Mouse (Mus musculus): ENCODE measurements at regions not wholly inside any gene's neighbourhood (a gene's known extent, or its start where the extent isn't known, plus 50 kb on each side); places are given as distances from the start of the nearest gene placed in this dataset.
A peak's percentile ranks its signal among the peaks of the same experiment; 100 is the strongest.

DNA sequence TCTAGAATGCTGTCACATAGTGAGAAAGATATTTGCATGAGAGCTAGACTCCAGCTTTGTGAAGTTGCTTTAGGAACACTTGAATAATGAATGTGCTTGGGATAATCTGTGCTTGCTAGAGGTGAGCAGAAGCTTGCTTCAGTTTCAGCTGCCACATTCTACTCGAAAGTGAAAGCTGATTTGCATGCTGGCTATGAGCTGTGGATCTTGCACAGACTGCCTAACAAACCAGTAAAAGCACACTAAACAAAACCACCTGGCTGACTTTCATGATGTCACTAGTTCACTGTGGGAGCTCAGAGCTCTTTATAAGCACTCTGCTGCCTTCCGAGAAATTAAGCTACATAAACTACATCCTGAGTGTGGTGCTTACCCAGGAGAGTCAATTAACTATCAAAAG is 171.5 kb upstream of the Ctso start:
- H3K4me3 ChIP-seq = no peak overlapping the region
- H3K27me3 ChIP-seq (ENCODE audit: poor library complexity, severe bottlenecking) = no peaks in the 10 kb centered on the region
- 58% methylated on average over 2 of the region's 2 CpGs for WGBS
- no peaks in the 10 kb centered on the region for H3K9me3 ChIP-seq
- H3K36me3 ChIP-seq (replicated peaks) = no peaks in the 10 kb centered on the region
- no peaks in the 10 kb centered on the region for H3K4me1 ChIP-seq
- DNase-seq (ENCODE audit: extremely low spot score, low spot score) = no peak
- H3K27ac ChIP-seq = no peak overlapping the region

DNA sequence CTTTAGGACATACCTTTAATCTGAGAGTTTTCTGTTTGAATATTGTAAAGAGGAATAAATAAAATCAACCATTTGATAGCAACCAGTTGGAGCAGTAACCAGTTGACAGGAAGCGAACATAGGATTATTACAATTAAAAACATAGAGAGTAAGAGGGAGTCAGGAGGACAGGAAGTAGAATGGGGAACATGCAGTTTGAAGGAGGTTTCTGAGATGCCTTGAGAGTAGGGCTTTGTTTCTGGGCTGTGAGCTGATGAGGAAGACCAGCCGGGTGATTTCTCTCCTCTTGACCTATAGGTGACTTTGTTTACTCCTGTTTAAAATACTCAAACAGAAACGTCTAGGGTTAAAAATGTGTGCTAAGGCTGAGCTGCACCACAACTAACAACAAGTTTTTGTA is 160.6 kb upstream of the Ctso start:
- 84% methylated on average over 3 of the region's 3 CpGs for WGBS
- DNase-seq (ENCODE audit: extremely low spot score, low spot score) = no peak
- no peaks in the 10 kb centered on the region for H3K9me3 ChIP-seq
- H3K27ac ChIP-seq = no peak overlapping the region
- no peak overlapping the region for H3K4me3 ChIP-seq
- no peaks in the 10 kb centered on the region for H3K36me3 ChIP-seq (replicated peaks)
- no peaks in the 10 kb centered on the region for H3K4me1 ChIP-seq
- H3K27me3 ChIP-seq (ENCODE audit: poor library complexity, severe bottlenecking) = no peaks in the 10 kb centered on the region

DNA sequence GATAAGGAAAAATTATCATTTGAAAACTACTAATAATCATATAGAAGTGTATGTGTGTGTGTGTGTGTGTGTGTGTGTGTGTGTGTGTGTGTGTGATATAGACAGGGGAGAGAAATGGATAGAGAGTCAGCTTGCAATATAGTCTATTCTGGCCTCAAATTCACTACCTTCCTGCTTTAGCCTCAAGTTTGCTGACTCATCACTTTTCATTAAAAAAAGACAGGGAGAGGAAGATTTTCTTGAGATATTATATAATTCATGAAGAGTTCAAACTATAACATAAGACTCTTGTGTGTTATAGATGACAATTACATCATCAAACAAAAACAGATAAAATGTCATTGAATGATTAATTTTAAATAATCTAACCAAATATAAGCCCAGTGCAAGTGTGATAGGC is 159.4 kb upstream of the Ctso start:
- Histone ChIP-seq H3K4me1 (no peaks in the 10 kb centered on the region), H3K4me3 (no peak overlapping the region), H3K9me3 (no peaks in the 10 kb centered on the region), H3K36me3 (replicated peaks) (no peaks in the 10 kb centered on the region), H3K27ac (no peak overlapping the region), H3K27me3 (ENCODE audit: poor library complexity, severe bottlenecking) (no peaks in the 10 kb centered on the region)
- no peak for DNase-seq (ENCODE audit: extremely low spot score, low spot score)

DNA sequence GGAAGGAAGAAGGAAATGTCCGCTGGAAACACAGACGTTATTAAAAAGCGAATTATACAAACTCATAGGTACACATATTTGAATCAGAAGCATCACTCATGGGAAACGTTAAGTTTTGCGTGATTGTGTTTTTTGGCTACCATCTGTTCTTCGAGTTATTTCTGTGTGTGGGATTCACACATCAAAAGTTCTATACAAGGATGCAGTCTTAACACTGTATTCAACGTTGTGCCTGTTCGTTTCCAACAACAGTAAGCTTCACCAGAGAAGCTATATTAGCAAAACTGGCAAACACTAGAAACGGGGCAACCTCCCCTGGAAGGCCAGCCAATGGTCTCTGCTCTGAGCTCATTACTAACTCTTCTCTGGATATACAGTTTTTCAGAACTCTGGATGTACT is 150.3 kb upstream of the Ctso start:
- Histone ChIP-seq H3K36me3 (replicated peaks) (no peaks in the 10 kb centered on the region), H3K9me3 (no peaks in the 10 kb centered on the region; the same call in 1 of the 2 replicates), H3K4me1 (peaks cover 5% of the 10 kb centered on the region), H3K27me3 (ENCODE audit: poor library complexity, severe bottlenecking) (no peaks in the 10 kb centered on the region), H3K4me3 (no peak overlapping the region), H3K27ac (no peak overlapping the region)
- DNase-seq (ENCODE audit: extremely low spot score, low spot score) = no peak
- 93% methylated on average over 9 of the region's 9 CpGs for WGBS

DNA sequence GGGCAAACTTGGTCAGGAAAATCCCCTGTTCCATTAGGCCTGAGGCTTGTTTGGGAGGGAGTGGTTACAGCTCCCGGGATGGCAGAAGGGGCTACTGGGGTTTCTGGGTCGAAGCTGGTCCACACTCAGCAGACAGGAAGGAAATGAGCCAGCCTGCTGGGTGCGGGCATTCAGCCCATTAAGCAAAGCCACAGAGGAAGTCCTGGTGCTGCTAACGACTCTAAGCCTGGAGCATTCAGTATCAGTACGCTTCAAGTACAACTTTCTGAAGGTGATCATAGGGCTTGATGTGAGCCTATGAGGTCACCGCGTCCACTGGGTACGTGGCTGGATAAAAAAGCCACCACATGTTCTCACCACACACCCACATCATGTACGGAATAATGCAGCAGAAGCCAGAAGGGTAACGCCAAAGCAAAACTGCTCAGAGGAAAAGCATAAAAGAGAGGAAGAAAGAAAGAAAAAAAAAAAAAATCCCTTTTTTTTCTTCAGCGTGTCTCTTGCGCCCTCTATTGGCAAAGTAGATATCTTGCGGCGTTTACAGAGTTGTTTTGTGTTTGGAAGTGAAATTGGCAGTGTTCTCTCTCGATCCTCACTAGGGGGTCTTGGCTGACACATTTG is 149.4 kb upstream of the Ctso start:
- WGBS = 43% methylated on average over 15 of the region's 15 CpGs
- DNase-seq (ENCODE audit: extremely low spot score, low spot score) = peak; percentile 17
- Histone ChIP-seq H3K27ac (0 out of 2 replicates have a peak overlapping the region, but pooled peaks have one; percentile 51), H3K9me3 (no peaks in the 10 kb centered on the region; the same call in 1 of the 2 replicates), H3K4me1 (peaks cover 5% of the 10 kb centered on the region), H3K4me3 (no peak overlapping the region), H3K27me3 (ENCODE audit: poor library complexity, severe bottlenecking) (no peaks in the 10 kb centered on the region), H3K36me3 (replicated peaks) (no peaks in the 10 kb centered on the region)

DNA sequence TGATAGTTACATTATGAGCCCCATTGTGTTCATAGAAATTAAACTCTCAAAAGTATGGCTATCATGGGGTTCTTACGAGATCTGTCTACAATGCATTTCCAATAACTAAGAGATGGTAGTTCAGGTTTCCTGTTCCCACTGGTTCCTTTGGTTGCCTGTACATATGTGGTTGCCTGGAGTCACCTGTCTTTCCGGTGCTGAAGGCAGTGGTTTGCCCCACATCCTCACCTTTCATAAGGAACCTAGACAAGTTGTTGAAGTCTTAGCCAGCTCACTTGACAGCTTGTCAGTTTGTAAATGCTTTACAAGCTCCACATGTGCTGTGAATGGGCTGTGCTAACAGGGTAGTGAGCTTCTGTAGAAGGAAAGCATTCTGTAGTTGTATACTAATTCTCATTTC is 143.5 kb upstream of the Ctso start:
- Histone ChIP-seq H3K36me3 (replicated peaks) (no peaks in the 10 kb centered on the region), H3K27ac (no peak overlapping the region), H3K4me1 (no peaks in the 10 kb centered on the region), H3K4me3 (no peak overlapping the region), H3K9me3 (no peaks in the 10 kb centered on the region), H3K27me3 (ENCODE audit: poor library complexity, severe bottlenecking) (no peaks in the 10 kb centered on the region)
- WGBS = 94% methylated on average over 2 of the region's 2 CpGs
- no peak for DNase-seq (ENCODE audit: extremely low spot score, low spot score)

DNA sequence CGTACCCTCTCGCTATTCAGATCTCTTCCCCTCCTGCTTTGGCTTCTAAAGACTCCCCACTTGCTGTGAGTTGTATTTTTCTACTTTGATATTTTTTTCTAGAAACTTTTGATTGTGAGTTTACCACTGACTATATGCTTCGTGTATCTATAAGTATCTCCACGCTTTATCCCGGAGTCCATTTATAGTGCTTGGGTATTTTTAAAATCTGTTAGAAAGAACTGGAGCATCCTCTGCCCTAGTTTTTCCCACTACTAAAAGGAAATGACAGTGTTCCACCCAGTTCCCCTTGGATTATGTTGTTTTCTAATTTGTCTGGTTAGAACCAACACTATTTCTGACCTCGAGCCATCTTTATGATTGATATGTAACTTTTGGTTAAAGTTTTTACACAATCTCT is 142.7 kb upstream of the Ctso start:
- 96% methylated on average over 6 of the region's 6 CpGs for WGBS
- Histone ChIP-seq H3K27me3 (ENCODE audit: poor library complexity, severe bottlenecking) (no peaks in the 10 kb centered on the region), H3K27ac (no peak overlapping the region), H3K4me3 (no peak overlapping the region), H3K9me3 (no peaks in the 10 kb centered on the region), H3K36me3 (replicated peaks) (no peaks in the 10 kb centered on the region), H3K4me1 (no peaks in the 10 kb centered on the region)
- DNase-seq (ENCODE audit: extremely low spot score, low spot score) = no peak

DNA sequence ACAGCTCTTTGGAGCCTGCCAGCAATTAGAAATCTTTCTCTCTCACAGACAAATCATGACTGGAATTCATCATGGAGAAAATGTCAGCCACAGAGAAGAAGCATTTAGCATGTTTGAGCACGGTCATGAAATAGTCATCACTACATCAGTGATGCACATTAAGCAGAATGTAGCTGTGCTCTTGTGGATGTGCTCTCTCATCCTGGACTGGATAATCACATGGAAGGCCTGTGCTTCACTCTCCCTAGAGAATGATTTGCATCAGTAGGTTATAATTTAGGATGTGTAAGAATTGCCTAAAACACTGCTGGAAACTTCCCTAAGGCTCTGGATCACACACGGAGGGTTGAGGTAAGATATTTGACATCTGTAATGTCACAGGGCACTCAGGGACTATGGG is 130.3 kb upstream of the Ctso start:
- WGBS = 93% methylated on average over 2 of the region's 2 CpGs
- Histone ChIP-seq H3K36me3 (replicated peaks) (no peaks in the 10 kb centered on the region), H3K9me3 (no peaks in the 10 kb centered on the region), H3K4me3 (no peak overlapping the region), H3K27me3 (ENCODE audit: poor library complexity, severe bottlenecking) (no peaks in the 10 kb centered on the region), H3K27ac (no peak overlapping the region), H3K4me1 (no peaks in the 10 kb centered on the region)
- DNase-seq (ENCODE audit: extremely low spot score, low spot score) = no peak

DNA sequence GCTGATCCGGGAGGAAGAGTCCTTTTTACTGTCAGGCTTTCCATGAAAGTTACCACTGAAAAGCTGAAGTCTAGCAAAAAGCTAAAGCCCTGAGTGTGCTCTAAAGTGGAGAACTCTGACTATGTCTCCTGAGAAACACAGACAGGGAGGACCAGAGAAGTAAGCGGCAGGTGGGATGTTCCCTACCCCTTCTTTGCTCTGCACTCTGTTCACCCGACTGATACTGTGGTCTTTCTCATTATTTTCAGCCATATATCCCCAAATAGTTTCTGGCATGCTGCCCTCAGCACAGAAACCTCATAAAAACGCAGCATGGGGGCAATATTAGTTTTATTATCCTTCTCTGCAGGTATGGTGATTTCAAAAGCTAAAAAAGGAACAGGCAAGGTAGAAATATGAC is 126.7 kb upstream of the Ctso start:
- no peaks in the 10 kb centered on the region for H3K9me3 ChIP-seq

DNA sequence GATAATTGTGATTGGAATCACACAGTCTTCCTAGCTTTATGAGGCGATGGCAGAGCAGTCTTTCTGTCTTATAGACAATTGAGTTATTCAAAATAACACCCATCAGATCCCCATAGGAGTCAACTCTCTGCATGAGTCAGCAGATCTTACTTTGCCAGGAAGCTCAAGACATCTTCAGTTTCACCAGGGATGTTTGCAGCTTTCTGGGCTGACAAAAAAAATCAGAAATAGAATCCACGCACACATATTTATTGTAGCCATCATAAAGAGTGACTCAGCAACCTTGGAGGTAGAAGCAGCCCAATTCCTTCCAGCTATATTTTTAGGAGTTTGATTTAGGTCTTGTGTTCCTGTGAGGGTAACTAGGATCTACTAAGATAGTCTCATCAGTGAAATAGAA is 122.8 kb upstream of the Ctso start:
- Histone ChIP-seq H3K27ac (no peak overlapping the region), H3K4me1 (no peaks in the 10 kb centered on the region), H3K4me3 (no peak overlapping the region), H3K9me3 (no peaks in the 10 kb centered on the region), H3K36me3 (replicated peaks) (no peaks in the 10 kb centered on the region), H3K27me3 (ENCODE audit: poor library complexity, severe bottlenecking) (no peaks in the 10 kb centered on the region)
- 83% methylated on average over 2 of the region's 2 CpGs for WGBS
- no peak for DNase-seq (ENCODE audit: extremely low spot score, low spot score)

More for the DNA sequence above, 126.7 kb upstream of the Ctso start:
- 89% methylated on average over 4 of the region's 4 CpGs for WGBS
- Histone ChIP-seq H3K4me1 (no peaks in the 10 kb centered on the region), H3K36me3 (replicated peaks) (no peaks in the 10 kb centered on the region), H3K4me3 (no peak overlapping the region), H3K27me3 (ENCODE audit: poor library complexity, severe bottlenecking) (no peaks in the 10 kb centered on the region), H3K27ac (no peak overlapping the region)
- no peak for DNase-seq (ENCODE audit: extremely low spot score, low spot score)

DNA sequence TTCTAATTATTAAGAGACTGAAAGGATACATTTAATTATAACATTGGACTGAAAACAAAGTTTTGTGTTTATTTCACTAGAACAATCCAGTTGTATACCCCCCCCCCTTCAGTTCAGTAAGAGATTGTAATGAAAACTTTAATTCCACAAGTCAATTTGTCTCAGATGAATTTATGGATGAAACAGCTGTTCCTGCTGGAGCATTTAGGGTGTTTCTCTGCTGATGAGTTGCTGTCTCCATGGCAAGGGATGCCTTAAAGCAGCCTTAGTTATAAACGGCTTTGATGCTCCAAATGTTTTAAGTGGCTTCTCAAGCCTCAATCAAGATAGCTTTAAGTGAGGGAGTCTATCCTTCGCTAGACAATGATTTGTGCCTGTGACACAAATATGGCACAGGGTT is 112.1 kb upstream of the Ctso start:
- WGBS = 93% methylated on average over 2 of the region's 2 CpGs
- no peaks in the 10 kb centered on the region for H3K4me1 ChIP-seq
- no peak overlapping the region for H3K27ac ChIP-seq
- H3K9me3 ChIP-seq = no peaks in the 10 kb centered on the region
- DNase-seq (ENCODE audit: extremely low spot score, low spot score) = no peak
- no peak overlapping the region for H3K4me3 ChIP-seq
- H3K27me3 ChIP-seq (ENCODE audit: poor library complexity, severe bottlenecking) = no peaks in the 10 kb centered on the region
- H3K36me3 ChIP-seq (replicated peaks) = no peaks in the 10 kb centered on the region

DNA sequence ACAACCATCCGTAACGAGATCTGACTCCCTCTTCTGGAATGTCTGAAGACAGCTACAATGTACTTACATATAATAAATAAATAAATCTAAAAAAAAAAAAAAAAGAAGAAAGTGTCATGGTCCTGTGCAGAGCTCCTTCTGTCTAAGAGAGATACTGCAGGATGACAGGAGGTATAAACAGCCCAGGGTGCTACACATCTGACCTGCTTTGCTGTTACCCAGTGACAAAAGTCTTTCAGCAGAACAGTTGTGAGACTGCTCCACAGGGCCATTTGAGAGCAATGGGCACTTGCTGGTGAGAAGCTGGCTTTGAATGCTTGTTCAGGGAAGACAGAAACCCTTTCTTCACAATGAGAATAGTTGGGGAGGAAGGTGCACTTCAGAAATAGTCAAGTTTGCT is 102.9 kb upstream of the Ctso start:
- Histone ChIP-seq H3K9me3 (no peaks in the 10 kb centered on the region), H3K27ac (no peak overlapping the region), H3K4me1 (peaks cover 8% of the 10 kb centered on the region; the same call in 1 of the 2 replicates), H3K4me3 (no peak overlapping the region), H3K36me3 (replicated peaks) (no peaks in the 10 kb centered on the region), H3K27me3 (ENCODE audit: poor library complexity, severe bottlenecking) (no peaks in the 10 kb centered on the region)
- 89% methylated on average over 2 of the region's 2 CpGs for WGBS
- DNase-seq (ENCODE audit: extremely low spot score, low spot score) = no peak

DNA sequence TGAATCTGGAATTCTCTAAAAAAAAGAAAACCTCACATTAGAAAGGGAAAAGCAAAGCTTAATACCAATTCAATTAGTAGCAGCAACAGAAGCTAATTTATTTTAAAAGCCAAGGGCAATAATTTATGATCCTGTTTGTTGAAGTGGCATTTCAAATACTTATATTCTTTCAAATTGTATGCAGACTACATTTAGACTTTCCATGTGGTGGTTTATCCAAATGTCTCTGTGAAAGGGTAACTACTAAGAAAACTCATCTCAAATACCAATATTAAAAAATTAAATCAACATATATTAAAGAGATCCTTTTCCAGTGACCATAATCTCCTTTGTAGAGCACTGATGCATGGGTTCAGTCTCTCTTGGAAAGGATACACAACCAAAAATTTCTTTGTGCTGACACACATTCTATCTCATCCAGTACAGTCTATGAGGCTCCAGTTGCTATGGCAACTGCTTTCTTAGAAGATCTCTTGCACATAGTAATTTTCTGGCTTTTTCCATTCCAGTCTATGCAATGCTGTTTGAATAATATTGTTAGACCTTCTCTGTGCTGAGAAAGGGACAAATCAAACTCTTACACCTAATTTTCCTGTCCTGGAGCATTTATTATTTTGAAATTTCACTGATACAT is 102.3 kb upstream of the Ctso start:
- Histone ChIP-seq H3K27ac (no peak overlapping the region), H3K4me1 (peaks cover 8% of the 10 kb centered on the region; the same call in 1 of the 2 replicates)
- DNase-seq (ENCODE audit: extremely low spot score, low spot score) = no peak

More for the DNA sequence above, 102.3 kb upstream of the Ctso start:
- no peaks in the 10 kb centered on the region for H3K9me3 ChIP-seq
- H3K36me3 ChIP-seq (replicated peaks) = no peaks in the 10 kb centered on the region
- no peaks in the 10 kb centered on the region for H3K27me3 ChIP-seq (ENCODE audit: poor library complexity, severe bottlenecking)
- H3K4me3 ChIP-seq = no peak overlapping the region

Measured in forebrain, embryonic 10.5 days (tissue).